Mouse (Mus musculus) spleen, adult 12 weeks (tissue): ENCODE results near the gene Gm36176.
A peak's percentile ranks its signal among the peaks of the same experiment; 100 is the strongest.
"Not testable (repeated sequence)": the region's sequence is repeated elsewhere in the genome, so short reads cannot be mapped to it uniquely, and the experiment has no call there.

Experiments
- DNase-seq: peaks from one replicate; pipeline ENCODE4 v3.0.0; 2022; ENCODE audit warnings: low spot score

The Gm36176 gene

GRCm38 (mm10) chr10:77846503-77846902 lies at the start of gene Gm36176:
Gene Gm36176 (plus strand): TSS chr10:77846803.
- no peak for DNase-seq

- no peak for DNase-seq
These were observed 48.9 kb upstream of the Gm36176 start for GRCm38 (mm10) chr10:77797677-77798076.

GRCm38 (mm10) chr10:77798164-77798920 lies 48.3 kb upstream of the Gm36176 start:
- DNase-seq: not testable (repeated sequence)

- no peak for DNase-seq
These were observed 47.6 kb upstream of the Gm36176 start, which contains the start of gene Gm19668 for GRCm38 (mm10) chr10:77798921-77799508. Gene Gm19668 (minus strand): TSS chr10:77799133.

- no peak for DNase-seq
These were observed 42.5 kb upstream of the Gm36176 start for GRCm38 (mm10) chr10:77804095-77804494.

GRCm38 (mm10) chr10:77811743-77812142 lies 34.9 kb upstream of the Gm36176 start, which contains the start of gene Gm9507:
Gene Gm9507 (minus strand): TSS chr10:77811843.
- DNase-seq: no peak

- DNase-seq: no peak
These were observed 32.2 kb upstream of the Gm36176 start, which contains the start of gene Gm2696 for GRCm38 (mm10) chr10:77814382-77814781. Gene Gm2696 (plus strand): TSS chr10:77814682.

- DNase-seq: no peak
These were observed 31.1 kb upstream of the Gm36176 start for GRCm38 (mm10) chr10:77815514-77815913.

- no peak for DNase-seq
These were observed 28.1 kb upstream of the Gm36176 start for GRCm38 (mm10) chr10:77818523-77818922.

- DNase-seq: no peak
These were observed 27.4 kb upstream of the Gm36176 start for GRCm38 (mm10) chr10:77819203-77819602.

GRCm38 (mm10) chr10:77826951-77827350 lies 19.7 kb upstream of the Gm36176 start, which contains the start of gene Krtap10-4:
Gene Krtap10-4 (minus strand): TSS chr10:77827095.
- no peak for DNase-seq

GRCm38 (mm10) chr10:77835647-77836046 lies 11.0 kb upstream of the Gm36176 start, which contains the start of gene Krtap10-10:
Gene Krtap10-10 (plus strand): TSS chr10:77835947.
- no peak for DNase-seq

- DNase-seq: no peak
These were observed 7.6 kb upstream of the Gm36176 start for GRCm38 (mm10) chr10:77839006-77839405.

- no peak for DNase-seq
These were observed 358 bp downstream of the Gm36176 start for GRCm38 (mm10) chr10:77846961-77847360.

- DNase-seq: no peak
These were observed 935 bp downstream of the Gm36176 start for GRCm38 (mm10) chr10:77847538-77847937.

- no peak for DNase-seq
These were observed 6.0 kb downstream of the Gm36176 start, which contains the start of gene Gm10318 for GRCm38 (mm10) chr10:77852559-77852958. Gene Gm10318 (plus strand): TSS chr10:77852859.

- DNase-seq: no peak
These were observed 15.1 kb downstream of the Gm36176 start, which contains the start of gene Gm3285 for GRCm38 (mm10) chr10:77861675-77862074. Gene Gm3285 (plus strand): TSS chr10:77861975.

GRCm38 (mm10) chr10:77864067-77864761 lies 17.6 kb downstream of the Gm36176 start:
- peak; percentile 29 for DNase-seq

- DNase-seq: no peak
These were observed 18.1 kb downstream of the Gm36176 start for GRCm38 (mm10) chr10:77864762-77865143.

- DNase-seq: no peak
These were observed 20.9 kb downstream of the Gm36176 start for GRCm38 (mm10) chr10:77867546-77867945.

- DNase-seq: no peak
These were observed 23.0 kb downstream of the Gm36176 start for GRCm38 (mm10) chr10:77869651-77870050.

- DNase-seq: no peak
These were observed 32.4 kb downstream of the Gm36176 start for GRCm38 (mm10) chr10:77878985-77879384.
